Mouse (Mus musculus): ENCODE measurements at regions not wholly inside any gene's neighbourhood (a gene's known extent, or its start where the extent isn't known, plus 50 kb on each side); places are given as distances from the start of the nearest gene placed in this dataset.

DNA sequence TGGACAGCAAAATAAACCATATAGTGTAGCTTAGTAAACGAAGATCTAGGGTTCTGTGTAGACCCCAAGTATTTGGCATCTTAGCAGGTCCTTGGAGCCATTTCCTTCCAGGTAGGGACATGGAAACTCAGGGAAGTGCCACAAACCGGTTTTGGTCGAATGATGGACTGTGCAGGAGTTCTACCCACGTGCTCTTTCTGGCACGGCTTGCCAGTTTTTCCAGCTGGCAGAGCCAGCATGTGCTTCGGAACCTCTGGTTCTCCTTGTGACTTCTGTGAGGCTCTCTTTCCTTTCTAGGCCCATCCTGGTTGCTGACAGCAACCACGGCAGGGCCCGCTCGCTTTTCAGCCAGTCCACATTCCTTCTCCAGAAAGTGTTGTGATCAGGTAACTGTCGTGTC is 291.4 kb downstream of the Kcnrg start:
- DNase-seq (ENCODE audit: low spot score), result no peak

DNA sequence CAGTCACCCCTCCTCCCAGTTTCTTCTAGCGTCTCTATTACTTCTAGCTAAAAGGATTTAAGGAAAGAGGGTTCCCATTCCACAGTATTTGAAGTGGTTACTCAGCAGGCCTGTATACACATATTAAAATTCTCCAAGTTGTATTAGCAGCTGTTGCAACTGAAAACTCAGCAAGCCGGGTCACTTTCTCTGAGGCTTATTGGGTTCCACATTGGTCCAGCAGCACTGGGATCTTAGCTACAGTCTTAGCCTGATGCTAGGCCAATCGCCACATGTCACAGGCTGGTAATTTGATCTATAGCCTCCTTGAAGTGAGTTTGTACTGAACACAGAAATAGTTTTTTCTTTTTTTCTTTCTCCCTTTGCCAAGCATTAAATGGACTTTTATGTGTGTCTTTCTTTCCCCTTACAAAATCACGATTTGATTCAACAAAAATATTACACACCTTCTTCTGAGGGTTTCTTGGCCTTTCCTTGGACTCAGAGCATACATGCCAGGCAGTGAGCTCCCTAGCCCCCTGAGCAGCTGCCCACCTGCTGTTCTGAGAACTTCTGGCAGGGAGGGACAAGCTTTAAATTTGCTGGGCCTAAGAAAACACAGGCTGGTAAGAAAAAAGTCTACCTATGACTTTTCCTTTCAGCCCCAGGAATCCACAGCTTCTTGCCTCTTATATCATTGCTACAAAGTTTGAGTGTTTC is 297.3 kb downstream of the Kcnrg start:
- no peak for DNase-seq (ENCODE audit: low spot score)

GRCm38 (mm10) chr14:61918113-61918512 is 310.9 kb downstream of the Kcnrg start:
- no peak for DNase-seq (ENCODE audit: low spot score)

- DNase-seq (ENCODE audit: low spot score), result no peak
Measured at GRCm38 (mm10) chr14:61931811-61932210, 324.6 kb downstream of the Kcnrg start.

GRCm38 (mm10) chr14:61941682-61942081 is 334.4 kb downstream of the Kcnrg start:
- no peak for DNase-seq (ENCODE audit: low spot score)

DNA sequence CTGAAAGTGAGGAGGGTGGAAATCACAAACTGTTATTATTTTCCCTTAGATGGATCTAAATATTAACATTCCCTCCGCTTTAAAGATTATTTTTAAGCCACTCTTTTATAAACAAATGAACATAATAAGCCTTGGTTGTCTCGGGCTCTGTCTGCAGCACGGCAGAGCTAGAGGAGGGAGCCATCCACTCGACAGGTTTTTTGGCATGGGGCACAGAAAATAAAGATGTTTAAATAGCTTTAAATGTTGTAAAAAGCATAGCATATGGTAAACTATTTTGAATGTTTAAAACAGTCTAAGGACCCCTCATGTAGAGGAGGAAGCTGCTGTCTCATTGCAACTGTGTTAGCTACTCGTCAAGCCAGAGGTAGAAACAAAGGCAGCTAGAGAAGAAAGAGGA is 338.4 kb downstream of the Kcnrg start:
- DNase-seq (ENCODE audit: low spot score), result no peak

DNA sequence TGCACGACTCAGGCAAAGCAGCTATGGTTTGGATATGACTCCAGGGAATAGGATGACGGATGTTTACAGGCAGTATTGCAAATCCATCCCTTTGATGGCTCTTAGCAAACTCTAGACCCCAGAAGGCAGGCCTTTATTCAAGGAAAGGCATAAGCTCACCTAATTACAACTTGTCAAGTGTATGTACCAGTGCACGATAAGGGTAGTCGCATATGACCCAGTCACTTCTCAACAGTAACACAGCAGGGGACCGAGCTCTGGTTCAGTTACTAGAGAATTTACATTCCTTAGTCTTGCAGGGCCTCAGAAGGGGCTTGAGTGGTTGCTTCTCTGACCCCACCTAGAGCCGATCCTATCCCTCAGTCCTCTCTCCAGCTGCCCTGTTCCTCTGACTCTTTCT is 342.2 kb downstream of the Kcnrg start:
- DNase-seq (ENCODE audit: low spot score), result no peak

DNA sequence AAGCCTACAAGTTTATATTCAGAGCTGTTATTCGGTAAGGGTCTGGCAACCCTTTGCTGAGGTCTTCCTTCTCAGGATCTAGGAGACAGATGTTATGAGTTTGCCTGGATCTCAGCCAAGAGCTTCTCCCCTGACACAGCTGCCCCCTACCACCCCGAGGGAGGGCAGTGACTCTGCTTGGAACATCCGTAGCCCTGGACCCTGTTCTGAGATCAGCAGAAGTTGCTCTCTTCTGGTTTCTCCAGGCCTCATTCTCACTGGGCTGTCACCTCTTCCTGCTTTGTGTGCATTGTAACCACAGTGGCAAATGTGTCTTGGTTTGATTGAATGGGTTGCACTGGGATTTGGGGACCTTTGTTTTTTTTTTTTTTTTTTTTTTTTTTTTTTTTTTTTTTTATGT is 342.4 kb upstream of the Rnaseh2b start:
- DNase-seq (ENCODE audit: low spot score), result no peak

GRCm38 (mm10) chr14:61953029-61953428 is 339.4 kb upstream of the Rnaseh2b start:
- DNase-seq (ENCODE audit: low spot score), result no peak

DNA sequence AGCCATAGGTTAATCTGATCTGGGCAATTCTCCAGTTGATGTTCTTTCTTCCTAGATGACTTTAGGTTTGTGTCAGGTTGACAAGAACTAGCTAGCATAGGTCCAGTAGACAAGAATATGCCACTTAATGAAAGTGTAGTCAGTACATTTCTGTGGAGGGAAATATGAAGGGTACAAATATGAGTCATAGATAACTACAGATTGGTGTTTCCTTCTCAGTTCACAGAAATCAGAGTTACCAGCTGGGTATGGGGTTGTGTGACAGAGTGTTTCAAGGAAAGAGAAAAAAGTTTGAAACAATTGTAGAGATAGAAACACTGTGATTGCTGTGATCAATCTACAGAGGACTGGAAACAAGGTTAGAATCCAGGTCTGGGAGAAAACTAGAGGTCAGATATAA is 337.0 kb upstream of the Rnaseh2b start:
- no peak for DNase-seq (ENCODE audit: low spot score)

- DNase-seq (ENCODE audit: low spot score), result no peak
Measured at GRCm38 (mm10) chr14:61960243-61960957, 332.0 kb upstream of the Rnaseh2b start.

DNA sequence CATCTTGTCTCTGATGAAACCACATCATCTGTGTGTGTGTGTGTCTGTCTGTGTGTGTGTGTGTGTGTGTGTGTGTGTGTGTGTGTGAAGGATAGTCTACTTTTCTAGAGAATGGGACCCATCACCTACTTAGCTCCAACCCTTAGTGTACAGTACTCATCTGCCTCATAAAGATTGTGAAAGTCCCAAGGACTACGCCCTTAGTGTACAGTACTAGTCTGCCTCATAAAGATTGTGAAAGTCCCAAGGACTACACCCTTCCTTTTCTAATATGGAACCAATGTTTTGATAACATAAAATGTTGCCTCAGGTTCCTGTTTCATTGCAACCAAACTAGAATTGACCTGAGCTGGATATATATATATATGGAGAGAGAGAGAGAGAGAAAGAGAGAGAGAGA is 323.9 kb upstream of the Rnaseh2b start:
- no peak for DNase-seq (ENCODE audit: low spot score)

DNA sequence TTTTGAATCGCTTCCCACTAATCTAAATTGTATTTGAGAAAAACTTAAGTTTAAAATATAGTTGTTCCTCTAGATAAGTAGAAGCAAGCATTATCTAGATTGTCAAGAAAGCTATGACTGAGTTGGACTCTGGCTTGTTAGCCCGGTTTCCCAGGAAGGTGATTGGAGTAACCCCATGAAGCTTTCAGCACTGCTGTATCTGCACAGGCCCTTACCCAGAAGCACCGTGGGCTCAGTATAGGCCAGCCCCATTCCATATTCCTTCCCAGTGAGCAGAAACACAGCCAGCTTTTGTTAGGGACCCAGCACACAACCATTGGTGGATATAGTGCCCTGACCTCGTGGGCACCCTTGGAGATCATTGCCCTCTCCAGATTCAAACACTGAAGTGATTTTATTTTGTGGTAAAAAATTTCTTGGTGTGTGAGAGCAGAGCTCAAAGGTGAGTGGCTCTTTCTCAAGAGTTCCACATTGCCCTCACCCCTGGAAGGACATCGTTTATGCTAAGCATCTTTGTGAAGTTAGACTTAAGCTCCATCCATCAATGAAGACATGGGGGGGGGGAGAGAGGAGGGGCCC is 323.3 kb upstream of the Rnaseh2b start:
- no peak for DNase-seq (ENCODE audit: low spot score)

DNA sequence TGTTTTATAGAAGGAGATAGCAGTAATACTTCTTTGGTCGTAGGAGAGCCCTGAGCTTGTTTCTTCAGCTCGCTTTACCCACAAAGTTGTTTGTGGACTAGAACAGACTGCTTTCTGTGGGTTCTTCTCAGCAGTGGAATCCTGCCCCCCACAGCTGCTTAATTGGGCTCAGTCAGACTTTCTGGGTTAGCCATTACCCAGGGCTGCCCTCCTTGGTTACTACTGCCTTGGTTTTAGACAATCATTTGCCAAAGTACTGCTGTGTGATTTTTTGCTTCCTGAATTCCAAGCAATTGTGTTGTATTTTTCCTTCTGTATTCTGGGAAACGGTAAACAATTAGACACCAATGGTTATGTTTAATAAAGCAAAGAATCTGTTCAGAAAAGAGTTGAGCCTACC is 321.8 kb upstream of the Rnaseh2b start:
- no peak for DNase-seq (ENCODE audit: low spot score)

DNA sequence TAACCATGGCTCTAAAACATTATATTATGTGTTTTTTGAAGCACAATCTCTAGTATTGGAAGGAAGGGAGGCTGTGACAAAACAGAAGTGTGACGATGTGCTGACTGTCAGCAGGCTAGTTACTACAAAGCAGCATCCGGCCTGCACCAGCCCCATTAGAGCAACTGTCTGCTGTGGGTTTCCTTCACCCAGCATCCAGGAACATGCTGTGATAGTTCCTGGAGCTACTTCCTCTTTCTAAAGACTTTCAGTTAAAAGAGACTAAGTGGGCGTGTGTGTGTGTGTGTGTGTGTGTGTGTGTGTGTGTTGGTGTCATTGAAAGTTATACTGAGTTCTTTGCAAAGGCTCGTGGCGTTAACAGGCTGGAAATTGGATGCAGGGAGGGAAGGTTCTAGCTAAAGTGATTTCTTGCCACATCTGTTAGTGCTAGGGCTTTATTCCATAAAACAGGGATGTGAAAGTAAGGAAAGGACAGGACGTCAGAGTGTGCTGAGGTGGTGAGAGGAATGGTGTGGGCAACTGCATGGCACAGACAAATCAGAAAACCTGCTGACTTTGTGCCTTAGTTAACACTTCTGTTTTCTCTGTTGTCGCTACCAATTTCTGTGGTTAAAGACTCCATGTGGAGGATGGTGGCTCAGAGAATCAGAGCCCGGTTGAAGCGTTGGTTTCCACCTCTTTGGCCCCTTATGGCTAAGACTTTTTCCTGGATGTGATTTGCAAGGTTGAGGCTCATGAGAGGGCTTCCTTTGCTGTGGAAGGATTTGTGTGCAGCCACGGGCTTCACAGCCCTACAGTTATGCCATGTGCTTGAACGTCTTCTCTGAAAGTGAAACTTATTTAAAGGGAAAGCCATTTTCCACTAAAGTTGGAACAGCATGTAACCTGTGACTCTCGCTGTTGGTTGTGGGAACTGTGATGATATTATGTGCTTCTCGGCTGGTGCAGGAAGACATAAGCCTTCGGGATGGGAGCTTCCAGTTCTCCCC is 321.0 kb upstream of the Rnaseh2b start:
- DNase-seq (ENCODE audit: low spot score), result no peak

- DNase-seq (ENCODE audit: low spot score), result no peak
Measured at GRCm38 (mm10) chr14:61975301-61975732, 317.1 kb upstream of the Rnaseh2b start.

- no peak for DNase-seq (ENCODE audit: low spot score)
Measured at GRCm38 (mm10) chr14:61980581-61980980, 311.8 kb upstream of the Rnaseh2b start.

- DNase-seq (ENCODE audit: low spot score), result no peak
Measured at GRCm38 (mm10) chr14:61985575-61985974, 306.8 kb upstream of the Rnaseh2b start.

- DNase-seq (ENCODE audit: low spot score), result no peak
Measured at GRCm38 (mm10) chr14:61986203-61986602, 306.2 kb upstream of the Rnaseh2b start.

DNA sequence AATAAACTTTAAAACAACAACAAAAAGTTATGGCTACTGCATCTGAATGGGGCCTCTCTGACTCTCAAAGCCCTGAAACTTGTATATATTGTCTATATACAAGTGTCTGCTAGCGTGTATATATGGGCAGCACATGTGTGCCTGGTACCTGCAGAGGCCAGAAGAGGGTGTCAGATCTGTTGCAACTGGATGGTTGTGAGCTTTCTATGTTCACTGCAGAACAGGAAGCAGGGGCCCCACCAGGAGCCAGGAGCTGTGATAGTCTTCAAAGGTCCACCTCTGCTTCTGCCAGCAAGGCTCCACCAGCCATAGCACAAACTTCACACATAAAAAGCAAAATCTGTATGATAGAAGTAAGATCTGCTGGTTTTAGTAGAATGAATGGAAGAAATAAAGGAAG is 297.1 kb upstream of the Rnaseh2b start:
- DNase-seq (ENCODE audit: low spot score), result no peak

DNA sequence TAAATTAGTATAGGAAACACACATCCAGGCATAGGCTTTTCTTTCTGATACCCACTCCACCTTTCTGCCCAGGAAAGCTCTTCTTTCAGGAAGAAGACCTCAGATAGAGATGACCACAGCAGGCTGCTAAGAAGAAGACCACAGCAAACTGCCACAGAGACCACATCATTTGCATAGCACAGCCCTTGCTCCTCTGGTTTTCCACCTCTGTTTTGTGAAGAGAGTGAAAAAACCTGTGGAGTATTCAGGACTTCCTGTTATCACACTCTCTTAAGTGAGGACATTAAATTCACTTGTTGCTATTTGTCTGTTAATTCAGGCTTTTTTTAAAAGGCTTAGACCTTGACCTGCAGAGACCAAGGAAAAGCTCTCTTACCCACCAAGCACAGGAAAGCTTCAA is 294.7 kb upstream of the Rnaseh2b start:
- DNase-seq (ENCODE audit: low spot score), result no peak

DNA sequence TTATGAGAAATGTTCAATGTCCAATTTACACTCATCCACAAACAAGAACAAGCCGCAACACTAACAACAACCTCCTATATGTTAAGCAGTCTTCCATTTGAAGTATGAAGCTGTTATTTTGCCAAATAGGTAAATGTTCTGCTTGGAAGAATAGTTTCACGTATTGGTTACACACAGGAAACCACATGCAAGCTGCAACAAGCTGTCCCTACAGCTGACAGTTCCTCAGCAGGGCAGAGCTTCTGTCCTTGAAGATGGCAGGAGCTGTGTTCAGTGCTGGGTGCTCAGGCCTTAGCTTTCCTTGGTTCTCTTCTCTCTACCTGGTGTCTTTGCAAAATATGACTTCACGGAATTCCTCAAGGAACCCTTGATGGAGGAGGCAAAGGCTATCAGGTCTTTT is 294.1 kb upstream of the Rnaseh2b start:
- DNase-seq (ENCODE audit: low spot score), result no peak
